Mouse (Mus musculus): ENCODE measurements around the gene Tmem260. TPM values are rescaled to one million over a fixed set of nuclear protein-coding genes. Genes with fewer than 3 reads are reported as not detected.
A peak's percentile ranks its signal among the peaks of the same experiment; 100 is the strongest.

Gene Tmem260
- 13.7 and 13.9 TPM in 2 replicates for polyA plus RNA-seq (2012; rRNA removed)

- Histone ChIP-seq H3K27me3 (replicated peaks; ENCODE audit: control insufficient read depth, insufficient read depth, low read length) (no peaks in the 10 kb centered on the region), H3K27ac (ENCODE audit: insufficient read depth, low read depth, low read length) (peak within 1 kb of the TSS; percentile 97), H3K4me1 (ENCODE audit: control insufficient read depth, insufficient read depth, low read length) (peaks cover 5% of the 10 kb centered on the region; the same call in 1 of the 2 replicates), H3K4me3 (ENCODE audit: insufficient read depth, low read depth, low read length) (peak within 1 kb of the TSS; percentile 79), H3K36me3 (ENCODE audit: control insufficient read depth, insufficient read depth, low read length) (no peaks in the 10 kb centered on the region)
- WGBS, result under 1% methylated on average over 69 of the region's 69 CpGs
- peak; percentile 94 for DNase-seq
- TF ChIP-seq CTCF (conservative IDR thresholded peaks at IDR 0.05; ENCODE audit: insufficient read depth, insufficient read length, low read depth, low read length) (peak; percentile 91), POLR2A (IDR thresholded peaks at IDR 0.05; ENCODE audit: low read depth, low read length) (no peak)
Observed at GRCm38 (mm10) chr14:48445984-48446683, at the start of gene Tmem260. TSS of gene Tmem260 (plus strand) at chr14:48446124.

GRCm38 (mm10) chr14:48406086-48406485 lies 39.8 kb upstream of the Tmem260 start:
- no peak overlapping the region for H3K27ac ChIP-seq (ENCODE audit: insufficient read depth, low read depth, low read length)
- TF ChIP-seq POLR2A (IDR thresholded peaks at IDR 0.05; ENCODE audit: low read depth, low read length), result no peak
- no peak for TF ChIP-seq CTCF (conservative IDR thresholded peaks at IDR 0.05; ENCODE audit: insufficient read depth, insufficient read length, low read depth, low read length)
- 91% methylated on average over 13 of the region's 13 CpGs for WGBS
- H3K27me3 ChIP-seq (replicated peaks; ENCODE audit: control insufficient read depth, insufficient read depth, low read length), result no peaks in the 10 kb centered on the region
- no peak for DNase-seq
- no peaks in the 10 kb centered on the region for H3K4me1 ChIP-seq (ENCODE audit: control insufficient read depth, insufficient read depth, low read length)
- no peaks in the 10 kb centered on the region for H3K36me3 ChIP-seq (ENCODE audit: control insufficient read depth, insufficient read depth, low read length)
- no peak overlapping the region for H3K4me3 ChIP-seq (ENCODE audit: insufficient read depth, low read depth, low read length)

GRCm38 (mm10) chr14:48417064-48417463 lies 28.9 kb upstream of the Tmem260 start:
- H3K36me3 ChIP-seq (ENCODE audit: control insufficient read depth, insufficient read depth, low read length), result no peaks in the 10 kb centered on the region
- H3K4me1 ChIP-seq (ENCODE audit: control insufficient read depth, insufficient read depth, low read length), result no peaks in the 10 kb centered on the region
- H3K27ac ChIP-seq (ENCODE audit: insufficient read depth, low read depth, low read length), result no peak overlapping the region
- WGBS, result 70% methylated on average over 3 of the region's 3 CpGs
- H3K27me3 ChIP-seq (replicated peaks; ENCODE audit: control insufficient read depth, insufficient read depth, low read length), result no peaks in the 10 kb centered on the region
- H3K4me3 ChIP-seq (ENCODE audit: insufficient read depth, low read depth, low read length), result no peak overlapping the region
- no peak for DNase-seq
- TF ChIP-seq POLR2A (IDR thresholded peaks at IDR 0.05; ENCODE audit: low read depth, low read length) (no peak), CTCF (conservative IDR thresholded peaks at IDR 0.05; ENCODE audit: insufficient read depth, insufficient read length, low read depth, low read length) (no peak)

- no peak for DNase-seq
- H3K27me3 ChIP-seq (replicated peaks; ENCODE audit: control insufficient read depth, insufficient read depth, low read length), result no peaks in the 10 kb centered on the region
- WGBS, result 42% methylated on average over 3 of the region's 3 CpGs
- no peak overlapping the region for H3K27ac ChIP-seq (ENCODE audit: insufficient read depth, low read depth, low read length)
- H3K4me3 ChIP-seq (ENCODE audit: insufficient read depth, low read depth, low read length), result no peak overlapping the region
- no peaks in the 10 kb centered on the region for H3K36me3 ChIP-seq (ENCODE audit: control insufficient read depth, insufficient read depth, low read length)
- TF ChIP-seq CTCF (conservative IDR thresholded peaks at IDR 0.05; ENCODE audit: insufficient read depth, insufficient read length, low read depth, low read length), result no peak
- TF ChIP-seq POLR2A (IDR thresholded peaks at IDR 0.05; ENCODE audit: low read depth, low read length), result no peak
- no peaks in the 10 kb centered on the region for H3K4me1 ChIP-seq (ENCODE audit: control insufficient read depth, insufficient read depth, low read length)
Observed at GRCm38 (mm10) chr14:48418264-48418663, 27.7 kb upstream of the Tmem260 start.

- DNase-seq, result no peak
- H3K4me3 ChIP-seq (ENCODE audit: insufficient read depth, low read depth, low read length), result no peak overlapping the region
- whole genome bisulfite sequencing, result 65% methylated on average over 5 of the region's 5 CpGs
- H3K36me3 ChIP-seq (ENCODE audit: control insufficient read depth, insufficient read depth, low read length), result no peaks in the 10 kb centered on the region
- no peaks in the 10 kb centered on the region for H3K27me3 ChIP-seq (replicated peaks; ENCODE audit: control insufficient read depth, insufficient read depth, low read length)
- H3K4me1 ChIP-seq (ENCODE audit: control insufficient read depth, insufficient read depth, low read length), result no peaks in the 10 kb centered on the region
- TF ChIP-seq CTCF (conservative IDR thresholded peaks at IDR 0.05; ENCODE audit: insufficient read depth, insufficient read length, low read depth, low read length) (no peak), POLR2A (IDR thresholded peaks at IDR 0.05; ENCODE audit: low read depth, low read length) (no peak)
- H3K27ac ChIP-seq (ENCODE audit: insufficient read depth, low read depth, low read length), result no peak overlapping the region
Observed at GRCm38 (mm10) chr14:48418672-48419071, 27.3 kb upstream of the Tmem260 start.

- no peak overlapping the region for H3K27ac ChIP-seq (ENCODE audit: insufficient read depth, low read depth, low read length)
- H3K4me1 ChIP-seq (ENCODE audit: control insufficient read depth, insufficient read depth, low read length), result no peaks in the 10 kb centered on the region
- 20% methylated on average over 6 of the region's 6 CpGs for WGBS
- no peaks in the 10 kb centered on the region for H3K27me3 ChIP-seq (replicated peaks; ENCODE audit: control insufficient read depth, insufficient read depth, low read length)
- TF ChIP-seq POLR2A (IDR thresholded peaks at IDR 0.05; ENCODE audit: low read depth, low read length) (no peak), CTCF (conservative IDR thresholded peaks at IDR 0.05; ENCODE audit: insufficient read depth, insufficient read length, low read depth, low read length) (no peak)
- no peak overlapping the region for H3K4me3 ChIP-seq (ENCODE audit: insufficient read depth, low read depth, low read length)
- no peak for DNase-seq
- H3K36me3 ChIP-seq (ENCODE audit: control insufficient read depth, insufficient read depth, low read length), result no peaks in the 10 kb centered on the region
Observed at GRCm38 (mm10) chr14:48421476-48421875, 24.4 kb upstream of the Tmem260 start.

- Histone ChIP-seq H3K4me3 (ENCODE audit: insufficient read depth, low read depth, low read length) (peak overlapping the region; percentile 24; the same call in 1 of the 2 replicates), H3K27ac (ENCODE audit: insufficient read depth, low read depth, low read length) (no peak overlapping the region), H3K4me1 (ENCODE audit: control insufficient read depth, insufficient read depth, low read length) (no peaks in the 10 kb centered on the region), H3K27me3 (replicated peaks; ENCODE audit: control insufficient read depth, insufficient read depth, low read length) (no peaks in the 10 kb centered on the region), H3K36me3 (ENCODE audit: control insufficient read depth, insufficient read depth, low read length) (no peaks in the 10 kb centered on the region)
- DNase-seq, result peak; percentile 21
- 21% methylated on average over 6 of the region's 6 CpGs for WGBS
- TF ChIP-seq POLR2A (IDR thresholded peaks at IDR 0.05; ENCODE audit: low read depth, low read length) (no peak), CTCF (conservative IDR thresholded peaks at IDR 0.05; ENCODE audit: insufficient read depth, insufficient read length, low read depth, low read length) (no peak)
Observed at GRCm38 (mm10) chr14:48421996-48422395, 23.9 kb upstream of the Tmem260 start.

Data from kidney, adult 2 months (tissue).